Mouse (Mus musculus) liver, embryonic 14.5 days (tissue): ENCODE measurements around the gene Tgoln1.

Experiments used
- CTCF ChIP-seq: IDR thresholded peaks from 2 replicates; pipeline ENCODE4 v1.5.1; 2016; ENCODE audit warnings: antibody characterized with exemption, low read depth, control low read depth
- EP300 ChIP-seq: IDR thresholded peaks from 2 replicates; pipeline ENCODE4 v1.6.1; 2016; ENCODE audit warnings: antibody characterized with exemption, low read depth

DNA sequence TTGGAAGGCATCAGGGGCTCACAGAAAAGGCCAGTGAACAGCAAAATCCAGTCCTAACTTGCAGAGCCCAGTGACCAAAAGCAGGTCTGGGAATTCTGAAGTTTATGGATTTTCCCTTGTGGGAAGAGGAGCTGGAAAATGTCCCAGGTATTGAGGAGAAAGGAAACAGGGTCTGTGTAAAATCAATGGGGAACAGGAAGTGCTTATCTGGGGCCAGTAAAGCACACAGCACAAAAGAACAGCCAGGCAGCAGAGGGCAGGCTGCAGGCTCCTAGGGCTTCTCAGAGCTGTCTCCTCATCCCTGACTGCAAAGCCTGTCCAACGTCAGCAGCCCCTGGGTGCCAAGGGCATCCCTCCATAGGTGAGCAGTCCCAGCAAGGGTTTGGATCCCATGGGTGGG, 46.2 kb upstream of the Tgoln1 start:
- no peak for TF ChIP-seq EP300
- peak; percentile 32; the same call in 1 of the 2 replicates for TF ChIP-seq CTCF
